Mouse (Mus musculus): ENCODE results near the gene Tespa1. TPM values are rescaled to one million over a fixed set of nuclear protein-coding genes. Genes with fewer than 3 reads are reported as not detected.

Gene Tespa1
- polyA plus RNA-seq, 2 experiments = 0.93 to 1.3 TPM

GRCm38 (mm10) chr10:130320715-130321114, 2.0 kb upstream of the Tespa1 start:
- Histone ChIP-seq H3K4me2 (ENCODE audit: low read depth) (no peak overlapping the region), H3K4me3 (ENCODE audit: insufficient read depth in 1 of 2, low read depth in 2 of 2, low read length in 2 of 2) (no peak overlapping the region), H3K36me3 (replicated peaks; ENCODE audit: control insufficient read depth, insufficient read depth, low read depth) (no peaks in the 10 kb centered on the region), H3K27me3 (ENCODE audit: control insufficient read depth, insufficient read depth, low read length) (no peaks in the 10 kb centered on the region), H3K9me3 (ENCODE audit: control insufficient read depth, low read length) (no peaks in the 10 kb centered on the region), H3K4me1 (replicated peaks; ENCODE audit: control insufficient read depth in 2 of 2, insufficient read depth in 2 of 2, low read length in 1 of 2) (no peaks in the 10 kb centered on the region), H3K9ac (replicated peaks) (no peak overlapping the region), H3K27ac (no peak overlapping the region)
- WGBS (ENCODE audit: insufficient replicate concordance) = 66% methylated on average over 2 of the region's 2 CpGs
- ATAC-seq (ENCODE audit: insufficient read depth) = no peak
- TF ChIP-seq EP300 (IDR thresholded peaks at IDR 0.05; ENCODE audit: low read depth) (no peak), CTCF (IDR thresholded peaks at IDR 0.05; ENCODE audit: low read depth) (no peak)
- DNase-seq (ENCODE audit: low read depth in 3 of 3, low spot score in 3 of 3) = no peak

GRCm38 (mm10) chr10:130322062-130322461, 608 bp upstream of the Tespa1 start:
- no peak for ATAC-seq (ENCODE audit: insufficient read depth)
- H3K4me3 ChIP-seq (ENCODE audit: insufficient read depth in 1 of 2, low read depth in 2 of 2, low read length in 2 of 2) = no peak overlapping the region
- H3K4me1 ChIP-seq (replicated peaks; ENCODE audit: control insufficient read depth in 2 of 2, insufficient read depth in 2 of 2, low read length in 1 of 2) = no peaks in the 10 kb centered on the region
- DNase-seq (ENCODE audit: low read depth in 3 of 3, low spot score in 3 of 3) = no peak
- H3K9ac ChIP-seq (replicated peaks) = no peak overlapping the region
- no peak overlapping the region for H3K27ac ChIP-seq
- no peaks in the 10 kb centered on the region for H3K27me3 ChIP-seq (ENCODE audit: control insufficient read depth, insufficient read depth, low read length)
- no peaks in the 10 kb centered on the region for H3K36me3 ChIP-seq (replicated peaks; ENCODE audit: control insufficient read depth, insufficient read depth, low read depth)
- no peak for TF ChIP-seq EP300 (IDR thresholded peaks at IDR 0.05; ENCODE audit: low read depth)
- TF ChIP-seq CTCF (IDR thresholded peaks at IDR 0.05; ENCODE audit: low read depth) = no peak
- no peaks in the 10 kb centered on the region for H3K9me3 ChIP-seq (ENCODE audit: control insufficient read depth, low read length)
- no peak overlapping the region for H3K4me2 ChIP-seq (ENCODE audit: low read depth)

GRCm38 (mm10) chr10:130324243-130324642, 1.6 kb downstream of the Tespa1 start:
- no peak overlapping the region for H3K27ac ChIP-seq
- no peaks in the 10 kb centered on the region for H3K36me3 ChIP-seq (replicated peaks; ENCODE audit: control insufficient read depth, insufficient read depth, low read depth)
- TF ChIP-seq EP300 (IDR thresholded peaks at IDR 0.05; ENCODE audit: low read depth) (no peak), CTCF (IDR thresholded peaks at IDR 0.05; ENCODE audit: low read depth) (no peak)
- no peaks in the 10 kb centered on the region for H3K9me3 ChIP-seq (ENCODE audit: control insufficient read depth, low read length)
- no peaks in the 10 kb centered on the region for H3K4me1 ChIP-seq (replicated peaks; ENCODE audit: control insufficient read depth in 2 of 2, insufficient read depth in 2 of 2, low read length in 1 of 2)
- H3K4me2 ChIP-seq (ENCODE audit: low read depth) = no peak overlapping the region
- H3K9ac ChIP-seq (replicated peaks) = no peak overlapping the region
- WGBS (ENCODE audit: insufficient replicate concordance) = 54% methylated on average over 4 of the region's 4 CpGs
- DNase-seq (ENCODE audit: low read depth in 3 of 3, low spot score in 3 of 3) (no peak), ATAC-seq (ENCODE audit: insufficient read depth) (no peak)
- H3K4me3 ChIP-seq (ENCODE audit: insufficient read depth in 1 of 2, low read depth in 2 of 2, low read length in 2 of 2) = no peak overlapping the region
- no peaks in the 10 kb centered on the region for H3K27me3 ChIP-seq (ENCODE audit: control insufficient read depth, insufficient read depth, low read length)

GRCm38 (mm10) chr10:130330711-130331110, 8.0 kb downstream of the Tespa1 start:
- 56% methylated on average over 1 of the region's 1 CpGs for WGBS (ENCODE audit: insufficient replicate concordance)

GRCm38 (mm10) chr10:130336385-130336784, 13.7 kb downstream of the Tespa1 start:
- DNase-seq (ENCODE audit: low read depth in 3 of 3, low spot score in 3 of 3) (no peak), ATAC-seq (ENCODE audit: insufficient read depth) (no peak)
- 6% methylated on average over 1 of the region's 1 CpGs for WGBS (ENCODE audit: insufficient replicate concordance)
- Histone ChIP-seq H3K27me3 (ENCODE audit: control insufficient read depth, insufficient read depth, low read length) (no peaks in the 10 kb centered on the region), H3K9ac (replicated peaks) (no peak overlapping the region), H3K4me2 (ENCODE audit: low read depth) (no peak overlapping the region), H3K36me3 (replicated peaks; ENCODE audit: control insufficient read depth, insufficient read depth, low read depth) (no peaks in the 10 kb centered on the region), H3K4me3 (ENCODE audit: insufficient read depth in 1 of 2, low read depth in 2 of 2, low read length in 2 of 2) (no peak overlapping the region), H3K9me3 (ENCODE audit: control insufficient read depth, low read length) (no peaks in the 10 kb centered on the region), H3K4me1 (replicated peaks; ENCODE audit: control insufficient read depth in 2 of 2, insufficient read depth in 2 of 2, low read length in 1 of 2) (no peaks in the 10 kb centered on the region), H3K27ac (no peak overlapping the region)
- TF ChIP-seq CTCF (IDR thresholded peaks at IDR 0.05; ENCODE audit: low read depth) (no peak), EP300 (IDR thresholded peaks at IDR 0.05; ENCODE audit: low read depth) (no peak)

More at GRCm38 (mm10) chr10:130330711-130331110, 8.0 kb downstream of the Tespa1 start:
- Histone ChIP-seq H3K4me1 (replicated peaks; ENCODE audit: control insufficient read depth in 2 of 2, insufficient read depth in 2 of 2, low read length in 1 of 2) (no peaks in the 10 kb centered on the region), H3K9ac (replicated peaks) (no peak overlapping the region), H3K9me3 (ENCODE audit: control insufficient read depth, low read length) (no peaks in the 10 kb centered on the region), H3K27me3 (ENCODE audit: control insufficient read depth, insufficient read depth, low read length) (no peaks in the 10 kb centered on the region), H3K36me3 (replicated peaks; ENCODE audit: control insufficient read depth, insufficient read depth, low read depth) (no peaks in the 10 kb centered on the region), H3K4me3 (ENCODE audit: insufficient read depth in 1 of 2, low read depth in 2 of 2, low read length in 2 of 2) (no peak overlapping the region), H3K27ac (no peak overlapping the region), H3K4me2 (ENCODE audit: low read depth) (no peak overlapping the region)
- DNase-seq (ENCODE audit: low read depth in 3 of 3, low spot score in 3 of 3) (no peak), ATAC-seq (ENCODE audit: insufficient read depth) (no peak)
- TF ChIP-seq EP300 (IDR thresholded peaks at IDR 0.05; ENCODE audit: low read depth) = no peak
- TF ChIP-seq CTCF (IDR thresholded peaks at IDR 0.05; ENCODE audit: low read depth) = no peak
